Mouse (Mus musculus): ENCODE measurements at regions not wholly inside any gene's neighbourhood (a gene's known extent, or its start where the extent isn't known, plus 50 kb on each side); places are given as distances from the start of the nearest gene placed in this dataset.

DNA sequence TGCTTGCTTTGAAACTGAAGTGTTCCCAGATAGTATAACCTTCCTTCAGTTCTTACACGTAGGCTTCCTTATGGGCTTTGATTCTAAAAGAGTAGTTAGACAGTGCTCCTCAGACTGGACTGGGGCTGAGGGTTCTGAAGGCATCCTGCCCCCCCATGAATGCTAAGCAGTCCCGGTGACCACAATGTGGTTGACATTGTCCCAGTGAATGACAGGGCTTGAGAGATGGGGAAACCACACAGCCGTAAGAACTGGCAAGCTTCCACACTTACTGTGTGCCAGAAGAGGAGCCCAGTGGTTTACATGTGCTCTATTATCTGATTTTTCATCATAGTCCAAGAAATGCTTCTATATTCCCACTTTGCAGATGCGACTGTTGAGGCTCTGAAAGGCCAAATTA, 101.8 kb downstream of the Gm5426 start:
- Histone ChIP-seq H3K9ac (ENCODE audit: insufficient read depth, low read depth) (no peak overlapping the region), H3K4me3 (replicated peaks in 1 of 3; ENCODE audit: low read depth in 2 of 3, low read length in 2 of 3, poor library complexity in 1 of 3) (no peak overlapping the region), H3K79me2 (replicated peaks; ENCODE audit: control insufficient read depth, extremely low read depth, insufficient read depth, poor library complexity, severe bottlenecking) (no peaks in the 10 kb centered on the region), H3K27me3 (replicated peaks) (no peaks in the 10 kb centered on the region), H3K36me3 (replicated peaks in 1 of 2; ENCODE audit: control insufficient read depth in 1 of 2, insufficient read depth in 1 of 2, low read length in 1 of 2) (no peaks in the 10 kb centered on the region), H3K27ac (ENCODE audit: insufficient read depth, low read depth) (no peak overlapping the region), H3K9me3 (replicated peaks; ENCODE audit: low read length) (peaks cover 3% of the 10 kb centered on the region), H3K4me1 (ENCODE audit: control insufficient read depth in 1 of 2, insufficient read depth in 2 of 2) (peaks cover 9 to 24% of the 10 kb centered on the region in 2 experiments), H3K4me2 (ENCODE audit: insufficient read depth, low read depth, poor library complexity, severe bottlenecking) (peak overlapping the region; percentile 10; the same call in 1 of the 2 replicates)
- peak; percentile 19 for DNase-seq (ENCODE audit: extremely low read depth)
- in situ Hi-C loops (cut with MboI; ENCODE audit: low pct_ligation_motif_present, low pct_unique_long_range_greater_than_20kb, low sequenced_read_pairs) (no loop called here), dilution Hi-C loops (cut with MboI; ENCODE audit: extremely low pct_ligation_motif_present, extremely low pct_unique_long_range_greater_than_20kb, low sequenced_read_pairs) (no loop called here)
- TF ChIP-seq TCF12 (IDR thresholded peaks at IDR 0.05; ENCODE audit: low read depth, low read length) = 0 out of 2 replicates have a peak, but pooled peaks have one; percentile 21
- TF ChIP-seq ZKSCAN1 (IDR thresholded peaks at IDR 0.05; ENCODE audit: borderline replicate concordance, low read depth, low read length) = no peak
- TF ChIP-seq GABPA (IDR thresholded peaks at IDR 0.05; ENCODE audit: insufficient replicate concordance, low read depth, low read length) = no peak
- 0 out of 2 replicates have a peak, but pooled peaks have one; percentile 29 for TF ChIP-seq MEF2A (IDR thresholded peaks at IDR 0.05; ENCODE audit: borderline replicate concordance, low read depth, low read length)
- 0 out of 2 replicates have a peak, but pooled peaks have one; percentile 30 for TF ChIP-seq MAX (IDR thresholded peaks at IDR 0.05; ENCODE audit: low read length)
- no peak for TF ChIP-seq CHD1 (IDR thresholded peaks at IDR 0.05; ENCODE audit: low read depth, low read length)
- TF ChIP-seq E2F4 (IDR thresholded peaks at IDR 0.05; ENCODE audit: insufficient replicate concordance, low read depth, low read length) = no peak
- TF ChIP-seq BHLHE40 (IDR thresholded peaks at IDR 0.05; ENCODE audit: low read depth, low read length) = peak; percentile 32; the same call in 1 of the 2 replicates
- no peak for TF ChIP-seq ZMIZ1 (IDR thresholded peaks at IDR 0.05; ENCODE audit: low read depth, low read length)
- TF ChIP-seq ETS1 (conservative IDR thresholded peaks at IDR 0.05; ENCODE audit: low read depth, low read length) = peak; percentile 17; the same call in 1 of the 2 replicates
- no peak for TF ChIP-seq MXI1 (IDR thresholded peaks at IDR 0.05; ENCODE audit: low read depth, low read length)
- 0 out of 2 replicates have a peak, but pooled peaks have one; percentile 21 for TF ChIP-seq MAFK (IDR thresholded peaks at IDR 0.05; ENCODE audit: insufficient replicate concordance, low read length)
- no peak for TF ChIP-seq POLR2AphosphoS2 (IDR thresholded peaks at IDR 0.05; ENCODE audit: low read depth, low read length)
- peak; percentile 57; the same call in 1 of the 2 replicates for TF ChIP-seq EP300 (IDR thresholded peaks at IDR 0.05; ENCODE audit: low read length)
- TF ChIP-seq RAD21 (IDR thresholded peaks at IDR 0.05; ENCODE audit: low read depth, low read length) = no peak; the same call in 1 of the 2 replicates
- TF ChIP-seq MAZ (IDR thresholded peaks at IDR 0.05; ENCODE audit: low read depth, low read length) = 0 out of 2 replicates have a peak, but pooled peaks have one; percentile 48
- no peak for TF ChIP-seq NRF1 (IDR thresholded peaks at IDR 0.05; ENCODE audit: low read depth, low read length)
- TF ChIP-seq IRF4 (IDR thresholded peaks at IDR 0.05; ENCODE audit: low read depth, low read length) = 0 out of 2 replicates have a peak, but pooled peaks have one; percentile 41

DNA sequence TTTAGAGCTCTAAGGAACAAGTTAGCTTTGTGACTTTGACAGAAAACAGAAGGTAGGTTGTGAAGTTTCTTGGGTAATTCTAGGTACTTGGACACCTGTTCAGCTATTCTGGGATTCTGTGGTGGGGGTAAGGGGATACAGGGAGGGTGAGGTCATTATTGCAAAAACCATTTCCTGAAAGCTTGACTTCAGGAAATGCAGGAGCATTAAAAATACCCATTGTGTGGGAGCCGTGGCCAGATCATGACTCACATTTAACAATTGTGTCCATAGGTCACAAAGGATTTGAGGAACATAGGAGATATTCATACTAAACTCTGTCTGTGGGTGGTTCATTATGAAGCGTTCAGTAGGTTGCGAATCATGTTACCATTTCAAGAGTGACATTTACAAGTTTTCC, 102.4 kb downstream of the Gm5426 start:
- no peak overlapping the region for H3K4me3 ChIP-seq (replicated peaks in 1 of 3; ENCODE audit: low read depth in 2 of 3, low read length in 2 of 3, poor library complexity in 1 of 3)
- no peaks in the 10 kb centered on the region for H3K27me3 ChIP-seq (replicated peaks)
- H3K9me3 ChIP-seq (replicated peaks; ENCODE audit: low read length) = peaks cover 3% of the 10 kb centered on the region
- H3K4me2 ChIP-seq (ENCODE audit: insufficient read depth, low read depth, poor library complexity, severe bottlenecking) = no peak overlapping the region
- dilution Hi-C loops (cut with MboI; ENCODE audit: extremely low pct_ligation_motif_present, extremely low pct_unique_long_range_greater_than_20kb, low sequenced_read_pairs) = no loop called here
- H3K79me2 ChIP-seq (replicated peaks; ENCODE audit: control insufficient read depth, extremely low read depth, insufficient read depth, poor library complexity, severe bottlenecking) = no peaks in the 10 kb centered on the region
- peak; percentile 9 for DNase-seq (ENCODE audit: extremely low read depth)
- no peak overlapping the region for H3K9ac ChIP-seq (ENCODE audit: insufficient read depth, low read depth)
- no peak overlapping the region for H3K27ac ChIP-seq (ENCODE audit: insufficient read depth, low read depth)
- in situ Hi-C loops (cut with MboI; ENCODE audit: low pct_ligation_motif_present, low pct_unique_long_range_greater_than_20kb, low sequenced_read_pairs) = no loop called here
- peaks cover 9 to 24% of the 10 kb centered on the region in 2 experiments for H3K4me1 ChIP-seq (ENCODE audit: control insufficient read depth in 1 of 2, insufficient read depth in 2 of 2)
- H3K36me3 ChIP-seq (replicated peaks in 1 of 2; ENCODE audit: control insufficient read depth in 1 of 2, insufficient read depth in 1 of 2, low read length in 1 of 2) = no peaks in the 10 kb centered on the region
- TF ChIP-seq MAFK (IDR thresholded peaks at IDR 0.05; ENCODE audit: insufficient replicate concordance, low read length) = no peak
- peak; percentile 63 for TF ChIP-seq ETS1 (conservative IDR thresholded peaks at IDR 0.05; ENCODE audit: low read depth, low read length)
- no peak for TF ChIP-seq CHD1 (IDR thresholded peaks at IDR 0.05; ENCODE audit: low read depth, low read length)
- peak; percentile 49; the same call in 1 of the 2 replicates for TF ChIP-seq EP300 (IDR thresholded peaks at IDR 0.05; ENCODE audit: low read length)
- no peak for TF ChIP-seq UBTF (IDR thresholded peaks at IDR 0.05; ENCODE audit: low read depth, low read length)
- peak; percentile 57; the same call in 1 of the 2 replicates for TF ChIP-seq TCF12 (IDR thresholded peaks at IDR 0.05; ENCODE audit: low read depth, low read length)
- no peak for TF ChIP-seq TBP (conservative IDR thresholded peaks at IDR 0.05; ENCODE audit: low read depth, low read length)
- TF ChIP-seq SIN3A (IDR thresholded peaks at IDR 0.05; ENCODE audit: low read length) = 0 out of 2 replicates have a peak, but pooled peaks have one; percentile 28
- peak; percentile 59; the same call in 1 of the 2 replicates for TF ChIP-seq MEF2A (IDR thresholded peaks at IDR 0.05; ENCODE audit: borderline replicate concordance, low read depth, low read length)
- 0 out of 2 replicates have a peak, but pooled peaks have one; percentile 32 for TF ChIP-seq RCOR1 (conservative IDR thresholded peaks at IDR 0.05; ENCODE audit: low read depth, low read length)
- TF ChIP-seq KAT2A (IDR thresholded peaks at IDR 0.05; ENCODE audit: insufficient replicate concordance, low read length) = no peak
- peak; percentile 47; the same call in 1 of the 2 replicates for TF ChIP-seq JUN (IDR thresholded peaks at IDR 0.05; ENCODE audit: insufficient read depth, low read depth, low read length)
- TF ChIP-seq HCFC1 (IDR thresholded peaks at IDR 0.05; ENCODE audit: low read depth, low read length) = no peak
- no peak for TF ChIP-seq NRF1 (IDR thresholded peaks at IDR 0.05; ENCODE audit: low read depth, low read length)
- TF ChIP-seq JUND (conservative IDR thresholded peaks at IDR 0.05; ENCODE audit: low read depth, low read length) = 0 out of 2 replicates have a peak, but pooled peaks have one; percentile 31
- TF ChIP-seq SMC3 (IDR thresholded peaks at IDR 0.05; ENCODE audit: low read depth, low read length) = no peak
- TF ChIP-seq MAX (IDR thresholded peaks at IDR 0.05; ENCODE audit: low read length) = no peak

Measured in CH12.LX (cell line).